Mouse (Mus musculus) megakaryocyte, embryonic 14.5 days (primary cell): ENCODE data around the gene Pa2g4. TPM values are rescaled to one million over a fixed set of nuclear protein-coding genes. Genes with fewer than 3 reads are reported as not detected.
A peak's percentile ranks its signal among the peaks of the same experiment; 100 is the strongest.

ENCODE experiments used
- H3K27me3 ChIP-seq: replicated peaks from 2 replicates; pipeline ENCODE3; 2012; ENCODE audit warnings: inconsistent platforms
- H3K36me3 ChIP-seq: replicated peaks from 2 replicates; pipeline ENCODE3; 2012; ENCODE audit warnings: low read length, inconsistent platforms, mixed read lengths
- H3K4me1 ChIP-seq: 2 replicates; pipeline ENCODE4 v1.6.1; 2012; ENCODE audit warnings: inconsistent platforms
- H3K4me3 ChIP-seq: replicated peaks from 2 replicates; pipeline ENCODE3; 2012; ENCODE audit warnings: moderate library complexity, mild to moderate bottlenecking, inconsistent platforms
- H3K9me3 ChIP-seq: 2 replicates; pipeline ENCODE4 v1.6.1; 2012; ENCODE audit warnings: inconsistent platforms
- FLI1 ChIP-seq: IDR thresholded peaks from 2 replicates; pipeline ENCODE4 v1.6.1; 2012; ENCODE audit warnings: low read length, inconsistent platforms, mixed read lengths
- GATA1 ChIP-seq: IDR thresholded peaks from 3 replicates; pipeline ENCODE4 v1.6.1; 2012; ENCODE audit warnings: mixed read lengths, low read length, inconsistent platforms, borderline replicate concordance
- polyA plus RNA-seq: library from polyadenylated mRNA; stranded (reverse); fragments of >175 nt; gene quantifications from 2 replicates; pipeline ENCODE4 v1.2.3, GENCODE M21; 2012; ENCODE audit warnings: low replicate concordance; ENCODE audit not compliant: insufficient read depth

The Pa2g4 gene
- polyA plus RNA-seq, 1 experiment = 451 TPM

DNA sequence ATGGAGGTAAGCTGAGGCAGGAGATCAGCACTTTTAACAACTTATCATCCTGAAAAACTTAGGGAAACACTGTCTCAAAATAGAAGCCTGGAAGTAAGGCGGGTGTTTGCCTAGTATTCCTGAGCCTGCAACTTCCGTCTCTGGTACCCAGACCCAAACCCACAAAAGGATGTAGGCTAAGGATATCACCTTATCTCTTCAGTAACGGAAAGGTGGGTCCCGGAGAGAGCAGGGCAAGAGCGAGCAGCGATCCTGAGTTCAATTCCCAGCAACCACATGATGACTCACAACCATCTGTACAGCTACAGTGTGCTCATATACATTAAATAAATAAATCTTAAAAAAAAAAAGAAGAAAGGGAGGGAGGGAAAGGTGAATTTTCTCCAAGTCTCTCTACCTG is 25.6 kb upstream of the Pa2g4 start:
- Histone ChIP-seq H3K9me3 (no peaks in the 10 kb centered on the region), H3K4me1 (peaks cover 37% of the 10 kb centered on the region), H3K36me3 (no peaks in the 10 kb centered on the region), H3K4me3 (no peak overlapping the region), H3K27me3 (peaks cover 72% of the 10 kb centered on the region)
- no peak for TF ChIP-seq GATA1
- no peak for TF ChIP-seq FLI1

DNA sequence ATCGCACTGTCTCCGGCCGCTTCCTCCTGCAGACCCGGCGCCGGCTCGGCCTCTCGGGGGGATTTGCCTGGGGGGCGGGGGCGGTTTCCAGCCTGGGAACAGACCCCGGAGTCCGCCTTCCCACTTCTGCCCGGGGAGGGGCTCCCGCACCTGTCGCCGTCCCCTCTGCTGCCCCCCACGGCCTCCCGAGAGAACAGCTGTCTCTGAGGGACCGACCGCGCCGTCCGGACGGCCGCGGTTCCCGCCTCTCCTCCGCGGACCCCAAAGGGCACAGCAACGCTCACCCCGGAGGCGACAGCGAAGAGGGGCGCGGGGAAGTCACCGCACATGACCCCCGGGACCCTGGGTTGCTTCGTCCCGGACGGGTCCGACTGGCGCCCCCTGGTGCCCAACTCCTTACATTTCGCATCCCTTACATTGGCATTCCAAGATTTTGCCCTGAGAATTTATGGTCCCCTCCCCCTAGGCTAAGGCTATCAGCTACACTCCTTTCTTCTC is 24.5 kb upstream of the Pa2g4 start:
- Histone ChIP-seq H3K27me3 (peaks cover 79% of the 10 kb centered on the region), H3K36me3 (no peaks in the 10 kb centered on the region), H3K4me3 (peak overlapping the region; percentile 93), H3K9me3 (no peaks in the 10 kb centered on the region), H3K4me1 (peaks cover 42% of the 10 kb centered on the region)
- TF ChIP-seq FLI1 (no peak), GATA1 (no peak)

DNA sequence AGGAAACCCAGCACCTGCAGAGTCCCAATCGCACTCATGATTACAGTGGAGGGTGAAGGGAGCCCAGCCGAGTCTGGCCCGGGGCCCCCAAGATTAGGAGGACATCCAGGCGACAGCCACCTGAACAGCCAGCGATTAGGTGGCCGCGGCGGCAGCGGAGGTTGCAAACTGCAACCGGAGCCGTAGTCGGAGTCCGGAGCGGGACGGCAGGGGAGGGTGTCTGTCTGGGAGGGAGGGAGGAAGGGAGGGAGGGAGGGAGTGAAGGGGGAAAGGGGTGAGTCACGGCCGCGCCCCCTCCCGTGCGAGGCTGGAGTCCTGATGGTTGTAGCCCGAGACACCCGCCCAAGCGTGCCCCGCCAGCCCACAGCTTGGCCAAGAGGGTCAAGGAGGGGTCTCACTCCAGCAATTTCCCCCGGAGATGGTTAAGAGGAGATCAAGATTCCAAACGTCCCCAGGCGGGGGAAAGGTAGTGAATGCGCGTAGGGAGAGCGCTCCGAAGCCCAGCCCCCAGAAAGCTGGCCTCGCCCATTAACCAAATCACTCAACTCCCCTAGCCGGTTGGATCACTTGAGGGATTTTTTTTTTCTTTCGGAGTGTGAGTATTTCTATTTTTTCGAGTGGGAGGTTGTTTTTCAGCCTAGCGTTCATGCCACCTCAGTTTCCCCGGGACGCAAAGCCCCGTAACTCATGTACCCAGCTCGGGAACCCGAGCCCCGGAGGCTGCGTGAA is 23.8 kb upstream of the Pa2g4 start, which contains the start of gene Erbb3:
Erbb3 (minus strand) TSS at position 189 of the 729 bp plus-strand sequence.
- Histone ChIP-seq H3K9me3 (no peaks in the 10 kb centered on the region), H3K4me1 (peaks cover 42% of the 10 kb centered on the region), H3K27me3 (peaks cover 82% of the 10 kb centered on the region), H3K36me3 (no peaks in the 10 kb centered on the region), H3K4me3 (peak within 1 kb of the TSS; percentile 93)
- no peak for TF ChIP-seq FLI1
- TF ChIP-seq GATA1 = no peak

DNA sequence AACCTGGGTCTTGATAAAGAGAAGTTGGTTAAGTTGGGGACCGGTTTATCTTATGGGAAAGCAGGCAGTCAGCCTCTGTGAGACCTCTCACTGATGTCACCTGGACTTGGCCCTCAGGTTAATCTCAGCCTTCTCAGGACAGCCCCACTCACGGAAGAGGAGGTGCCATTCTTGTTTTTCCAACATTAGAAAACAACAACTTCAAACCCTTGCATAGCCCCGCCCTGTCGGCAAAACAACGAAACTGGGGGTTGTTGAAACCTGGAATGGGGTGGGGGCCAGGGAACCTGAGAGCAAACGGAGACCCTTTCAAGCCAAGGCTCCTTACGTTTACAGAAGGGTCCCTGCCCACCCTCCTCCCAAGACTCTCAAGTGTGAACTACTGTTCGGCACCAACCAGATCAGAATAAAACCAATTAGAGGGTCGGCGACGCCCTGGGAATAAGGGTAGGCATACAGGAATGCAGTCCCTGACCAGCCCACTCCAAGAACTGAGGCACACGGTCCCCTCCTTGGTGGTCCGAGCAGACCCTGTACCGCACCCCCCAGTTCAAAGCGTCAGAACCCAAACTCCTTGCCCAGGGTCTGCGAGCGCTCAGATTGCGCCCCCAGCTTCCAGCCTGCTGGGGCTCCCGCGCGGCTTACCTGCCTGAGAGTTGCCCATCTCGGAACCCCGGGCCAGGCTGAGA is 23.1 kb upstream of the Pa2g4 start:
- H3K9me3 ChIP-seq = no peaks in the 10 kb centered on the region
- H3K4me3 ChIP-seq = peak overlapping the region; percentile 93
- TF ChIP-seq FLI1 = no peak
- no peak for TF ChIP-seq GATA1
- peaks cover 83% of the 10 kb centered on the region for H3K27me3 ChIP-seq
- H3K4me1 ChIP-seq = peaks cover 45% of the 10 kb centered on the region
- no peaks in the 10 kb centered on the region for H3K36me3 ChIP-seq

DNA sequence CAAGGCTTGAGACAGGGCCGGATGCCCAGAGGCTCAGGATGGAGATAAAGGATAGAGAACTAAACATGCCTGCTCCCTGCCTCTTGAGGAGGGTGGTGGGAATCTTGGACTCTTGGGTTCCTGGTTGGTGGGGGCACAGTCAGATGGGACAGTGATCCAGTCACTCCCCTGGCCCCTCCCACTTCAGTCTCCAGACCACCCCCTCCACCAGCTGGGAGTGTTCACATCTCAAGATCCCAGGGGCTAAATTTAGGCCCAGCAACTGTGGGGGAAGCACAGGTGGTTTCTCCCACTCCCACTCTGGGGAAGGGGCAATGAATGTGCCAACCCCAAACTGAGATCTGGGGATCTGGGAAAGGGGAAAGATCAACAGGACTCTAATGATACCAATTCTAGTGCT is 22.3 kb upstream of the Pa2g4 start:
- TF ChIP-seq GATA1 = no peak
- no peak for TF ChIP-seq FLI1
- Histone ChIP-seq H3K4me1 (peaks cover 53% of the 10 kb centered on the region), H3K36me3 (no peaks in the 10 kb centered on the region), H3K9me3 (no peaks in the 10 kb centered on the region), H3K27me3 (peaks cover 88% of the 10 kb centered on the region), H3K4me3 (no peak overlapping the region)

DNA sequence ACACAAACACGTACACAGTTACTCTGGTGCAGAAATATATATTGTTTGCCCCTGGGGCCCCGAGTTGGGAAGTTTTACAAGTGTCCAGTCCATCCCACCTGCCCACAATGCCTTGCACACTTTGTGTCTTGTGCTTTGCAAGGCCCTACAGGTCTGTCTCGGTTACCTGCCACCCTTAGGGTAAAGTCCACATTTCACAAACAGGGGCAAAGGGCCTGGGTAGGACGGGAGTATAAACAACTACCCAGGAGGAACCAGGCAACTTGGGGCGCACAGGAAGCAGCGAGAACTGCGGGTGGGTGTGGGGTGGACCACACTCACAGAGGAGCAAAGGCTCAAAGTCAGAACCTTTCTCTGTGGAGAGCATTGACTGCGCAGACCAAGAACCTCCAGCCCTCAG is 21.9 kb upstream of the Pa2g4 start:
- Histone ChIP-seq H3K4me3 (no peak overlapping the region), H3K4me1 (peaks cover 54% of the 10 kb centered on the region), H3K36me3 (no peaks in the 10 kb centered on the region), H3K9me3 (no peaks in the 10 kb centered on the region), H3K27me3 (peaks cover 88% of the 10 kb centered on the region)
- TF ChIP-seq FLI1 (no peak), GATA1 (no peak)

DNA sequence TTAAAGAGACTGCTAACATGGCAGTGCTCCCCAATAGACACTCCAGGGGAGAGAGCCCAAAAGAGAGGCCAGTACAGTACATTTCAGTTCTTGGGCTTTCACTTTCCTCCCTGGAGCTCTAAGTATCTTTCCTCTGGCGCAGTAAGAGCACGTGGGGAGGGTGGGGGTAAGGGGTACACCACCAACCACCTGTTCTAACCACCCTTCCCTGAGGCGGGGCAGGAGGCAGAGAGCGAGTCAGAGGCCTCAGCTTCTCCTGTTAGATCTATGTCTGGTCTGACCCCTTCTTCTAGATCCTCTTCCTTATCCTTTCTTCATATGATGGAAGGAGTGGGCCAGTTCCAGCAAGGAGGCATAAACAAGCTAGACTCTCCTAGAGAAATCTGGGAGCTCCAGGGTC is 21.3 kb upstream of the Pa2g4 start:
- no peak overlapping the region for H3K4me3 ChIP-seq
- no peak for TF ChIP-seq GATA1
- no peak for TF ChIP-seq FLI1
- H3K36me3 ChIP-seq = no peaks in the 10 kb centered on the region
- H3K4me1 ChIP-seq = peaks cover 52% of the 10 kb centered on the region
- H3K27me3 ChIP-seq = peaks cover 87% of the 10 kb centered on the region
- no peaks in the 10 kb centered on the region for H3K9me3 ChIP-seq

DNA sequence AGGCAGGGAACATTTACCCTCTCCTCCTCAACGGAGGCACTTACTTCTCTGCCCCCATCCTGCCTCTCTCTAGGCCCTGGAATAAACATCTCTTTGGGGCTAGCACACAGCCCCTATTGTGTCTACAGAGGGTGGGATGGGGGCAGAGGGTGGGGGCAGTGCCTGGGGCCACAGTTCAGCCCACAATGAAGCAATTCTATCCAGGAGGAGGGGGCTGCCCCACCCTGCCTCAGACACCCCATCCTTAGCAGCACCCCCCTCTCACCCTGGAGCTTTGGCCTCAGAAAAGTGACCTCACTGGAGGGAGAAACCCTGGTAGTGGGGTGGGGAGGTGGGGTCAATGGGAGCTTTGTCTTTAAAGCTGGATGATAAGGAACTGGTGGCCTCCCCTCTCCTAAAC is 20.8 kb upstream of the Pa2g4 start:
- Histone ChIP-seq H3K9me3 (no peaks in the 10 kb centered on the region), H3K36me3 (no peaks in the 10 kb centered on the region), H3K4me3 (no peak overlapping the region), H3K27me3 (peaks cover 87% of the 10 kb centered on the region), H3K4me1 (peaks cover 47% of the 10 kb centered on the region)
- TF ChIP-seq GATA1 = no peak
- no peak for TF ChIP-seq FLI1

DNA sequence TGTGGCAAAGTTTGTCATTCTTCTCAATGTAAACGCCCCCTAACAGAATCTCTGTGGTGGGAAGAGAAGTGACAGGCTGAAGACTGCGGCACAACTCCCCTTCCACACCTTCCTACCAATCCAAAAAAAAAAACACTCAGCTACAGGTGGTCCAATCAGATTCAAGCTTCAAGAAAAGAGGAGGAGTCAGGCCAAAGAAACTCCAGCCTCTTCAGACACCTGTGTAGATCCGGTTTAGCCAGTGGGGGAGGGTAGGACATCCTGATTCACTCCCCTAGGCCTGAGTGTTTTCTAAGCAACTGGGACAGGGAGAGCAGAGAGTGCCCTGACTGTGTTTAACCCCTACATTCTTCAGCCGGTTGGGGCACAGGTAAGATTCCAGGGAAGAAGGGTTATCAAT is 18.6 kb upstream of the Pa2g4 start:
- Histone ChIP-seq H3K4me1 (peaks cover 31% of the 10 kb centered on the region), H3K9me3 (no peaks in the 10 kb centered on the region), H3K36me3 (no peaks in the 10 kb centered on the region), H3K27me3 (peaks cover 79% of the 10 kb centered on the region), H3K4me3 (no peak overlapping the region)
- TF ChIP-seq FLI1 (no peak), GATA1 (no peak)

DNA sequence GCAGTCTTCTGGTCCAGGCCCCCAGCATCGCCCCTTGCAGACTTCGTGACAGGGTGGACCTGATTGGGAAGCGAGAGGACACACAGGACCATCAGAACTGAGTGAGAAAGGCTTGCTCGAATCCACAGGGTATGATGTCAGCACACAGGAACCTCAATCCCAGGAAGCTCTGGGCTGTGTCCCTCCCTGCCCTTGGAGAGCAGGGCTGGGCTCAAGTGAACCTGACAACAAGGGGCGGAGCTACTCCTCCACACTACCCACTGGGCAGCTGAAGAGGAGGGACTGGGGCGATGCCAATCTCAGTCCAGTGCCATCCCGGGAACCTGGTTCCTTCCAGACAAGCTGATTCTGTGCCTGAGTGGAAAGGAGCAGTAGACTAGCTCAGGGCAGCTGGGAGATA is 17.9 kb upstream of the Pa2g4 start:
- H3K9me3 ChIP-seq = no peaks in the 10 kb centered on the region
- H3K4me1 ChIP-seq = peaks cover 23% of the 10 kb centered on the region
- H3K27me3 ChIP-seq = peaks cover 76% of the 10 kb centered on the region
- H3K36me3 ChIP-seq = no peaks in the 10 kb centered on the region
- TF ChIP-seq FLI1 (no peak), GATA1 (no peak)
- no peak overlapping the region for H3K4me3 ChIP-seq
